Mouse (Mus musculus) hindbrain, postnatal 0 days (tissue): ENCODE measurements around the gene Tmem186. TPM values are rescaled to one million over a fixed set of nuclear protein-coding genes. Genes with fewer than 3 reads are reported as not detected.

Experiments
- ATAC-seq: fragments of 200-750 bp; cut with Nextera tagmentation; 2 replicates; pipeline ENCODE4 v1.8.0; 2017; ENCODE audit warnings: mild to moderate bottlenecking, moderate TSS enrichment, moderate library complexity
- DNase-seq: peaks from one replicate; pipeline ENCODE4 v3.0.0-alpha.2; 2015; ENCODE audit warnings: low spot score
- H3K27ac ChIP-seq: fragments of 300-500 bp; sonication (generic); 2 replicates; pipeline ENCODE4 v1.5.1; 2014; ENCODE audit warnings: mild to moderate bottlenecking
- H3K27me3 ChIP-seq: fragments of 300-500 bp; sonication (generic); 2 replicates; pipeline ENCODE4 v1.6.1; 2014; ENCODE audit warnings: low read length, mixed read lengths; ENCODE audit not compliant: insufficient read depth
- H3K36me3 ChIP-seq: fragments of 300-500 bp; sonication (generic); 2 replicates; pipeline ENCODE4 v1.6.1; 2014; ENCODE audit warnings: low read length, mixed read lengths; ENCODE audit not compliant: insufficient read depth
- H3K4me1 ChIP-seq: fragments of 300-500 bp; sonication (generic); 2 replicates; pipeline ENCODE4 v1.6.1; 2014; ENCODE audit warnings: antibody characterized with exemption, low read length, mixed read lengths; ENCODE audit not compliant: insufficient read depth
- H3K4me2 ChIP-seq: fragments of 300-500 bp; sonication (generic); 2 replicates; pipeline ENCODE4 v1.6.1; 2014; ENCODE audit warnings: low read depth, mild to moderate bottlenecking, low read length, moderate library complexity, mixed read lengths
- H3K4me3 ChIP-seq: fragments of 300-500 bp; sonication (generic); 2 replicates; pipeline ENCODE4 v1.5.1; 2014; ENCODE audit warnings: low read length
- H3K9ac ChIP-seq: fragments of 300-500 bp; sonication (generic); replicated peaks from 2 replicates; pipeline ENCODE4 v1.6.1; 2014; ENCODE audit warnings: mild to moderate bottlenecking, low read length, moderate library complexity, mixed read lengths
- H3K9me3 ChIP-seq: fragments of 300-500 bp; sonication (generic); 2 replicates; pipeline ENCODE4 v1.6.1; 2016; ENCODE audit warnings: low read length, mixed read lengths
- CTCF ChIP-seq: IDR thresholded peaks from 2 replicates; pipeline ENCODE4 v1.5.1; 2016; ENCODE audit warnings: antibody characterized with exemption, control low read depth, low read depth
- WGBS: fragments of 180-500 bp; shearing (Covaris S2); extraction: QIAGEN DNeasy Blood & Tissue Kit; methylation state at CpG from one replicate; pipeline ENCODE4 v1.1.7; 2014; 5-methylcytosine and 5-hydroxymethylcytosine counted together
- microRNA-seq, 2 experiments: library from miRNA; unstranded; fragments of <30 nt; microRNA quantifications; one replicate each; pipeline ENCODE4; 2016
- polyA plus RNA-seq: library from polyadenylated mRNA; unstranded; fragments of >200 nt; fragmentation: Nextera tagmentation; extraction: Ambion mirVana; gene quantifications from 2 replicates; pipeline ENCODE4 v1.2.1, GENCODE M21; 2015
- total RNA-seq: library from RNA; depleted of rRNA; stranded (reverse); fragments of >200 nt; gene quantifications from 2 replicates; pipeline ENCODE4 v1.2.3, GENCODE M21; 2014; rRNA removed

Tmem186 gene
- total and polyA plus RNA-seq, 2 experiments from 2014 or later = 15.7 to 19.1 TPM

DNA sequence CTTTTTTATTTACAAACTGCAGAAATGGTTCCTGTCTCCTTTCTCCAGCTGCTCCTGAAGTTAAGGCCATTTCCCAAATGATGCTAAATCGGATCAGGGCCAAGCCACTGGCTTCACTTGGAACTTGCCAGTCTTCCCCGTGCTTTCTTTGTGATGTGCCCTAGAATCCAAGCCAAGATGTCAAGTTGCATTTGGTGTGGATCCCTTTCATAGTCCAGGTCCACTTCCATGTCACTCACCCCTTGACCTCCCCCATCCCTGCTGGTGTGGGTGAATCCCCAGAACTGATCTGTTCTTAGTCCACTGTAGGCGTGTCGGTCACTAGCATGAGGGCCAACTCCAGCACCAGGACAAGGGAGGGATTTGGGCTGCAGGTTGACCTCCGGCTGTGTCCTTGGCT lies 40.0 kb downstream of the Tmem186 start:
- H3K27me3 ChIP-seq = no peaks in the 10 kb centered on the region
- no peak for ATAC-seq

DNA sequence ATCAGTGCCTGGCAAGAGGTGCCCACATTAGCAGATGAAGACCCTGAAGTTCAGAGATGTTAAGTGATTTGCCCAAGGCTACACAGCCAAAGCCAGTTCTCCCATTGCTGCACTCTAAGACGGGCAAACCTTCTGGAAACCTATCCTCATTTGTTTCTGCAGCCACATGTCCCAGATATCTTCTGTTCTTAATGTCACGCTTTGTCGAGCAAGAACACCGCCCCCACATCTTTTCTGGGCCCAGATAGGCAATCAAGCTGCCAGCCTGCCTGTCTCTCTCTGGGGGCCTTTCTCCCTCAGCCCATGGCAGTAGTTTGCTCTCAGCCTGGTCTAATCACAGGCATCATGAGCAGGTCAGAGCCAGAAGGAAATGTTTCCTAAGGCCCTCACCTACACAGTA lies 41.2 kb downstream of the Tmem186 start:
- ATAC-seq (no peak), DNase-seq (no peak)
- H3K4me2 ChIP-seq = no peak overlapping the region
- no peaks in the 10 kb centered on the region for H3K27me3 ChIP-seq
- H3K4me3 ChIP-seq = no peak overlapping the region
- H3K9me3 ChIP-seq = no peaks in the 10 kb centered on the region
- no peaks in the 10 kb centered on the region; the same call in 1 of the 2 replicates for H3K36me3 ChIP-seq
- no peak overlapping the region for H3K9ac ChIP-seq
- 55% methylated on average over 4 of the region's 4 CpGs for WGBS
- H3K4me1 ChIP-seq = no peaks in the 10 kb centered on the region
- TF ChIP-seq CTCF = no peak
- no peak overlapping the region for H3K27ac ChIP-seq

More for the DNA sequence above, 40.0 kb downstream of the Tmem186 start:
- no peak overlapping the region for H3K4me2 ChIP-seq
- TF ChIP-seq CTCF = no peak
- H3K36me3 ChIP-seq = peaks cover 5% of the 10 kb centered on the region; the same call in 1 of the 2 replicates
- no peaks in the 10 kb centered on the region for H3K9me3 ChIP-seq
- H3K9ac ChIP-seq = no peak overlapping the region
- WGBS = 88% methylated on average over 5 of the region's 5 CpGs
- DNase-seq = no peak
- no peak overlapping the region for H3K4me3 ChIP-seq
- H3K4me1 ChIP-seq = no peaks in the 10 kb centered on the region
- no peak overlapping the region for H3K27ac ChIP-seq

DNA sequence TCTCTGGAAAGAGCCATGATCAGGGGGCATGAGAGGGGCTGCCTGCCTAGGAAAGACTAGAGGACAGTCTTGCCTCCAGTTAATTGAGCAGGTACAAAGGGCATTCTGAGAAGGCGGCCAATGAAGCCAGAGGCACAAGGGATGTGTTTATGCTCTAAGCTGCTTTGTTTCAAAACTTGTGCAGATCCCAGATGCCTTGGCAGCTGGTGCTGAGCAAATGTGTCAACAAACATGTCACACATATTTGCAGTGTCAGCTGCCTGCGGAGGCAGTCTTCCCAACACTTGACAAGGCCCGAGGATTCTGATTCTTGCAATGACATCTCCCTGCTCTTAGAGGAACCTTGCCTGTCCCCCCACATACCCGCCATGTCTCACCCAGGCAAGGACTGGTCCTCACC lies 42.1 kb downstream of the Tmem186 start:
- H3K4me1 ChIP-seq = no peaks in the 10 kb centered on the region
- DNase-seq (peak; percentile 27), ATAC-seq (no peak; the same call in 1 of the 2 replicates)
- no peaks in the 10 kb centered on the region for H3K9me3 ChIP-seq
- H3K27me3 ChIP-seq = no peaks in the 10 kb centered on the region
- no peak overlapping the region for H3K9ac ChIP-seq
- TF ChIP-seq CTCF = no peak
- H3K4me3 ChIP-seq = no peak overlapping the region
- H3K27ac ChIP-seq = peak overlapping the region; percentile 26; the same call in 1 of the 2 replicates
- WGBS = 53% methylated on average over 4 of the region's 4 CpGs
- no peaks in the 10 kb centered on the region; the same call in 1 of the 2 replicates for H3K36me3 ChIP-seq
- H3K4me2 ChIP-seq = no peak overlapping the region

DNA sequence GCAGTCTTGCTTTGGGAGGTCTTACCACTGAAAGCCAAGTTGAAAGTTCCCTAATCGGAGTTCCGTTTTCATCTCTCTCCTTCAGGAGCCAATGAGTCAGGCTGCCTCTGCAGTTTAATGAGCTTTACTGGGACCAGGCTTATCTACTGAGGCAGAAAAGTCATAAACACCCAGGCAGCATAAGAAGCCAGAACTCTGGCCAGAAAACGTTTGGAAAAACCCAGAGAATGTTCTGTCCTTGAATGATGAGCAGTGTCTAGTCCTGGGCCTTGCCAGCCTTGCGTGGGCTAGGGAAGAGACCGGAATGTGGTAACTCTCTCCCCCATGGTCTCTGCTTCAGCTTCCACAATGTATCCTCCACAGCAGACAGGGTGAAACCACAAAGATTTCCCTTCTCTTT lies 52.5 kb downstream of the Tmem186 start:
- Histone ChIP-seq H3K4me1 (no peaks in the 10 kb centered on the region), H3K27ac (no peak overlapping the region), H3K4me3 (no peak overlapping the region), H3K9ac (no peak overlapping the region), H3K9me3 (no peaks in the 10 kb centered on the region), H3K36me3 (peaks cover 40% of the 10 kb centered on the region; the same call in 1 of the 2 replicates), H3K4me2 (no peak overlapping the region), H3K27me3 (no peaks in the 10 kb centered on the region)
- no peak for ATAC-seq
- 76% methylated on average over 5 of the region's 5 CpGs for WGBS
- no peak for TF ChIP-seq CTCF
- no peak for DNase-seq

DNA sequence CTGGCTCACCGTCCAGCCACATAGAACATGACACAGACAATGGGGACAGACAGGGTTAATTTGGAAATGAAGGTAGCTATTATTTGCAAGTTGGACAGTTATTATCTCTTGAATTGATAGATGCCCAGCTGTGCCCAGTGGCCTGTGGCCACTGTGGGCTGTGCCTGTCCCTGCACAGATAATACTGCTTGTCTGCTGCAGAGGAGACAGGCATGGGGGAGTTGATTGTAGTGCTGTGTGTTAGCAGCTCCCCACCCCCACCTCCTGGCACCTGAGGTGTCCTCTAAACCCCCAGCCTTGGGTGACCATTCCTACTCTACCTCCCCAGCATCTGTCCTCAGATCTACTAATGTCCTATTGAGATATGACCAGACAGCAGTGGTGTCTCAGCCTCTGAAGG lies 53.3 kb downstream of the Tmem186 start:
- H3K4me3 ChIP-seq = no peak overlapping the region
- DNase-seq (no peak), ATAC-seq (no peak)
- no peak overlapping the region for H3K27ac ChIP-seq
- H3K4me2 ChIP-seq = no peak overlapping the region
- no peaks in the 10 kb centered on the region for H3K9me3 ChIP-seq
- no peak overlapping the region for H3K9ac ChIP-seq
- no peaks in the 10 kb centered on the region for H3K27me3 ChIP-seq
- no peaks in the 10 kb centered on the region for H3K4me1 ChIP-seq
- 22% methylated on average over 1 of the region's 1 CpGs for whole genome bisulfite sequencing
- no peak for TF ChIP-seq CTCF
- H3K36me3 ChIP-seq = peaks cover 32% of the 10 kb centered on the region; the same call in 1 of the 2 replicates

Small RNAs within 50 kb of the gene (microRNA-seq; reads per million reads assigned to microRNA genes)
- 0 reads per million in 2 experiments for gene Gm22137

Other genes with a start within 250 kb of the Tmem186 start
- gene Tmem114, start 212.6 kb downstream of the Tmem186 start, total RNA-seq = 1.2 and 3.4 TPM in 2 replicates
- 2.0 and 2.1 TPM in 2 replicates for gene Tmem114, start 212.6 kb downstream of the Tmem186 start, polyA plus RNA-seq
- 34.0 and 39.0 TPM in 2 replicates for gene Mettl22, start 166.9 kb downstream of the Tmem186 start, total RNA-seq
- 66.3 and 66.9 TPM in 2 replicates for gene Mettl22, start 166.9 kb downstream of the Tmem186 start, polyA plus RNA-seq
- 149 and 157 TPM in 2 replicates for gene Abat, start 124.3 kb downstream of the Tmem186 start, total RNA-seq
- gene Abat, start 124.3 kb downstream of the Tmem186 start, polyA plus RNA-seq = 108 and 111 TPM in 2 replicates
- gene Pmm2, start within 50 bp of the Tmem186 start, total RNA-seq = 33.1 and 44.4 TPM in 2 replicates
- 25.7 and 28.5 TPM in 2 replicates for gene Pmm2, start within 50 bp of the Tmem186 start, polyA plus RNA-seq
- gene Carhsp1, start 34.4 kb upstream of the Tmem186 start, total RNA-seq = 120 and 127 TPM in 2 replicates
- 105 and 110 TPM in 2 replicates for gene Carhsp1, start 34.4 kb upstream of the Tmem186 start, polyA plus RNA-seq
- not detected in 2 replicates for gene Gm5767, start 43.1 kb upstream of the Tmem186 start, total RNA-seq
- gene Gm5767, start 43.1 kb upstream of the Tmem186 start, polyA plus RNA-seq = not detected in 2 replicates
- 69.8 and 83.7 TPM in 2 replicates for gene Usp7, start 154.6 kb upstream of the Tmem186 start, total RNA-seq
- gene Usp7, start 154.6 kb upstream of the Tmem186 start, polyA plus RNA-seq = 17.5 and 18.9 TPM in 2 replicates
- gene 1810013L24Rik, start 192.4 kb upstream of the Tmem186 start, total RNA-seq = 50.3 and 51.8 TPM in 2 replicates
- 16.8 and 17.1 TPM in 2 replicates for gene 1810013L24Rik, start 192.4 kb upstream of the Tmem186 start, polyA plus RNA-seq